Mouse (Mus musculus) spleen, adult 2 months (tissue): ENCODE measurements around the gene Msantd1. TPM values are rescaled to one million over a fixed set of nuclear protein-coding genes. Genes with fewer than 3 reads are reported as not detected.

Experiments used
- DNase-seq, 2 experiments: peaks; one replicate each; pipeline versions ENCODE4 v3.0.0 to v3.0.0-alpha.2; 2012 to 2021; ENCODE audit warnings: low spot score in 2 of 2, low read depth in 1 of 2
- H3K27ac ChIP-seq: fragments of 200-500 bp; 2 replicates; pipeline ENCODE4 v1.5.1; 2012; ENCODE audit warnings: low read length, inconsistent platforms; ENCODE audit not compliant: insufficient read depth
- H3K27me3 ChIP-seq: fragments of 200-500 bp; 2 replicates; pipeline ENCODE4 v1.6.1; 2012; ENCODE audit warnings: mild to moderate bottlenecking, moderate library complexity, low read length, inconsistent platforms; ENCODE audit not compliant: control insufficient read depth, insufficient read depth
- H3K36me3 ChIP-seq: fragments of 200-500 bp; 2 replicates; pipeline ENCODE4 v1.6.1; 2012; ENCODE audit warnings: mild to moderate bottlenecking, low read length, inconsistent platforms; ENCODE audit not compliant: control insufficient read depth, insufficient read depth
- H3K4me1 ChIP-seq: fragments of 200-500 bp; 2 replicates; pipeline ENCODE4 v1.6.1; 2011; ENCODE audit warnings: inconsistent platforms; ENCODE audit not compliant: control insufficient read depth, insufficient read depth, insufficient read length
- H3K4me3 ChIP-seq: fragments of 200-500 bp; 2 replicates; pipeline ENCODE4 v1.5.1; 2011; ENCODE audit warnings: mild to moderate bottlenecking, inconsistent platforms; ENCODE audit not compliant: insufficient read depth, insufficient read length; ENCODE audit errors: extremely low read depth
- CTCF ChIP-seq: fragments of 200-500 bp; IDR thresholded peaks from 2 replicates; pipeline ENCODE4 v1.5.1; 2011; ENCODE audit warnings: mild to moderate bottlenecking, inconsistent platforms; ENCODE audit not compliant: insufficient read depth, insufficient read length, insufficient replicate concordance; ENCODE audit errors: extremely low read depth
- POLR2A ChIP-seq: fragments of 200-500 bp; IDR thresholded peaks from 2 replicates; pipeline ENCODE4 v1.6.1; 2011; ENCODE audit warnings: low read depth, low read length, inconsistent platforms
- WGBS: fragments of 180-500 bp; shearing (Covaris S2); methylation state at CpG from one replicate; pipeline ENCODE4 v1.1.7; 2018; 5-methylcytosine and 5-hydroxymethylcytosine counted together
- polyA plus RNA-seq: library from polyadenylated mRNA; depleted of rRNA; stranded (reverse); fragments of >200 nt; gene quantifications from 2 replicates; pipeline ENCODE4 v1.2.3, GENCODE M21; 2012

Gene Msantd1
- polyA plus RNA-seq, 1 experiment, result 3.3 TPM

GRCm38 (mm10) chr5:34909634-34910503, 2.1 kb downstream of the Msantd1 start:
- peaks cover 17% of the 10 kb centered on the region for H3K36me3 ChIP-seq
- no peak overlapping the region for H3K27ac ChIP-seq
- H3K4me3 ChIP-seq, result no peak overlapping the region
- H3K27me3 ChIP-seq, result no peaks in the 10 kb centered on the region
- H3K4me1 ChIP-seq, result no peaks in the 10 kb centered on the region
- no peak for DNase-seq
- 92% methylated on average over 1 of the region's 1 CpGs for WGBS
- TF ChIP-seq POLR2A (no peak), CTCF (no peak)

DNA sequence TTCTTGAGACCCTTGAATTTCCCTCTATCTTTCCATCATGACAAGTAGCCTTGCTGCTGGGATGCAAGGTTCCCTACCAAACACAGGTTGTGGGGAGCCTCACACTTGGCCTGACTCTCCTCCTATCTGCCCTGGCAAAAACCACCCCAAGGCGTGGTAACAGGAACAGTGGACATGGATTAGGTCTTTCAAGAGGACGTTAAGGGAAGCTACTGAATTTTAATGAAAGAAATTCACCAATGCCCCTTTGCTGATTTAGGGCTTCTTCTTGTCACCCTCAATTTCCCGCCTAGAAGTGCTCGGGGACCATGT, 2.6 kb downstream of the Msantd1 start:
- TF ChIP-seq POLR2A (no peak), CTCF (no peak)
- DNase-seq, result no peak
- Histone ChIP-seq H3K27ac (no peak overlapping the region), H3K4me1 (no peaks in the 10 kb centered on the region), H3K27me3 (no peaks in the 10 kb centered on the region), H3K4me3 (no peak overlapping the region), H3K36me3 (peaks cover 15% of the 10 kb centered on the region)
- WGBS, result 82% methylated on average over 4 of the region's 4 CpGs

DNA sequence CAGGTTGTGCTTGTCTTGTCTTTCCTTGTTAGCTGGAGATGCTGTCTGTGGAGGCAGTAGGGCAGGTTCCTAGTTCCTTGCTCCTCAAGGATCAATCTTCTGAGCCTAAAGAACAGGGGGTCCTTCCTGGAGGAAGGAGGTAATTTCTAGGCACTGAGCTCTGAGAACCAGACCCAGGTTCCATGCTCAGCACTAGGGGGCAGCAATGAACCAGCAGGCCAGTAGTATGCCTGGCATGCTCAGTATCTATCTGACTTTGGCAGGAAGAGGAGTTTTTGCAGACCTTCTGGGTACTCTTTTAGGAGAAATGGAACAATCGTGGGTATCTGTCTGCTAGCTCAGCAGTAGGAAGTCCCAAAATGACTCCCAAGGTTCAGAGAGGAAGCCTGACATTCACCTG, 8.0 kb downstream of the Msantd1 start:
- Histone ChIP-seq H3K27ac (no peak overlapping the region), H3K36me3 (no peaks in the 10 kb centered on the region), H3K4me1 (no peaks in the 10 kb centered on the region), H3K4me3 (no peak overlapping the region), H3K27me3 (no peaks in the 10 kb centered on the region)
- DNase-seq, result peak in 1 of 2 experiments; percentile 55
- TF ChIP-seq POLR2A (no peak), CTCF (peak; percentile 73; the same call in 1 of the 2 replicates)
- WGBS, result 3% methylated on average over 1 of the region's 1 CpGs

DNA sequence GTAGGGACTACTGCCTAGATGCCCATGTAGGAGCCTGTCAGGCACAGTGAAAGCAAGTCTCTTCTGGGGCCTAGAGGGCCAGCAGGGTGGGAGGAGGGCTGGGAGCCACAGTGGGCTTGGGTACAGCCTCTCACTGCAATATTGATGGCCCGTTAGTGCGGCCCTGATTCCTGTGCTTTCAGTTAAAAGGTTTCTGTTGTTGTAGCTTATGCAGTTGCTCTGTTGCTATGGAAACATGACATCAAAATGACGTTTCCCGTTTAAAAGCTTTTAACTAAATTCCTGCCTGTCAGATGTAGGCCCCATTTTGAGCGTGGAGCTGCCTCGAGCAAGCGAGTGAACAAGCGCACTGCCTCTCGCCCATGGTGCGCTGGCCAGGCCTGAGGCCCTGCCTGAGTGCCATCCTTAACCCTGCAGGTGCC, 9.4 kb downstream of the Msantd1 start:
- Histone ChIP-seq H3K27ac (no peak overlapping the region), H3K4me1 (no peaks in the 10 kb centered on the region), H3K27me3 (no peaks in the 10 kb centered on the region), H3K4me3 (no peak overlapping the region), H3K36me3 (no peaks in the 10 kb centered on the region)
- WGBS, result 87% methylated on average over 10 of the region's 10 CpGs
- TF ChIP-seq POLR2A, result no peak
- TF ChIP-seq CTCF, result no peak
- no peak for DNase-seq

DNA sequence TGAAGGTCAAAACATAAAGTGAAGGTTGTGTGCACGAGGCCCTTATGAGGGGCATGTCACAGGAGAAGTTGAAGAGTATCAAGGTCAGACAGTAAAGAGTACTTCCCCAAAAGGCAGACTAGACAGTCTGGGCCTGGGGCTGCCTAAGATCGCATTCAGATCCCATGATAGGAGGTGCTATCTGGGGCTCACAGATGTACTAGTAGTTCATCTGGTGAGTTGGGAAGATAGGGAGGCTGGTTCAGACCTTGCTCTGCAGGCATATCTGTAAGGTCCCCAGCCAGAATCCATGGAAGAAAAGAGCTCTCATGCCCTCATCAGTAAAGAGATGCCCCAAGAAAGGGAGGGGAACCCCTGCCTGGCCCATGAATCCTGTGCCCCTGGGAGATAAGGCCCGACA, 11.0 kb downstream of the Msantd1 start:
- no peaks in the 10 kb centered on the region for H3K4me1 ChIP-seq
- TF ChIP-seq CTCF, result no peak
- TF ChIP-seq POLR2A, result no peak
- 76% methylated on average over 3 of the region's 3 CpGs for WGBS

GRCm38 (mm10) chr5:34922531-34922930, 14.7 kb downstream of the Msantd1 start:
- 83% methylated on average over 6 of the region's 6 CpGs for WGBS
- H3K36me3 ChIP-seq, result peaks cover 2% of the 10 kb centered on the region; the same call in 1 of the 2 replicates
- DNase-seq, result no peak
- no peak overlapping the region for H3K4me3 ChIP-seq
- no peaks in the 10 kb centered on the region for H3K27me3 ChIP-seq
- no peak overlapping the region for H3K27ac ChIP-seq
- TF ChIP-seq CTCF (no peak), POLR2A (no peak)
- H3K4me1 ChIP-seq, result no peaks in the 10 kb centered on the region

More for the DNA sequence above, 11.0 kb downstream of the Msantd1 start:
- peaks cover 2% of the 10 kb centered on the region; the same call in 1 of the 2 replicates for H3K36me3 ChIP-seq
- H3K4me3 ChIP-seq, result no peak overlapping the region
- no peak overlapping the region for H3K27ac ChIP-seq
- H3K27me3 ChIP-seq, result no peaks in the 10 kb centered on the region
- no peak for DNase-seq

- H3K27me3 ChIP-seq, result no peaks in the 10 kb centered on the region
- H3K4me1 ChIP-seq, result no peaks in the 10 kb centered on the region
- peak overlapping the region; percentile 43; the same call in 1 of the 2 replicates for H3K27ac ChIP-seq
- TF ChIP-seq POLR2A (no peak), CTCF (no peak)
- H3K36me3 ChIP-seq, result peaks cover 2% of the 10 kb centered on the region; the same call in 1 of the 2 replicates
- H3K4me3 ChIP-seq, result no peak overlapping the region
- 79% methylated on average over 4 of the region's 4 CpGs for WGBS
- DNase-seq, result no peak
Observed at GRCm38 (mm10) chr5:34923920-34924319, 16.1 kb downstream of the Msantd1 start.
